Comparison of ENCODE assay signal across 21 mouse cellular contexts in the genomic region with DNA sequence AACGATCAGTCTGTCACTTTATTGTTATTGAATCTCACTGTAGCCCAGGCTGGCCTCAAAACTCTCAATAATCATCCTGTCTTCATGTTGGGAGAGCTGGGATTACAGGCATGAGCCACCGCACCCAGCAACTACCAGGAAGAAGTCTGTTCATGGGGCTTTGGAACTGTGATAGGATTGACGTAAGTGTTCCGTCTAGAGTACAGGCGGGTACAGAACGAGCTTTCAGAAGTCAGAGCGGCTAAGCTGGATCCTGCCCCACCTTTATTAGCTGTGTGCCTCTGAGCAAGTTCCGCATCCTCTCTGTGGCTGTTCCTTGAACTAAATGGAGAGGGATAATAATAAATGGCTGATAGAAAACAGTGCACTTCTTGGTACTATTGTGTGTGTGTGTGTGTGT.
"Had no signal": no experiment of that assay in that cellular context is flagged by ENCODE, and none has a peak within 500 bp of the region (broad histone marks: within the 10 kb centered on the region; RNA-seq: fewer than 3 reads in every experiment).

No protein-coding gene starts in this region.

- H3K27me3 ChIP-seq: limb, embryonic 12.5 days; limb, embryonic 15.5 days; lung, embryonic 15.5 days; midbrain, embryonic 12.5 days; midbrain, embryonic 15.5 days; neural tube, embryonic 12.5 days; neural tube, embryonic 15.5 days; stomach, embryonic 15.5 days had no signal

- DNase-seq: kidney, adult 18-20 months; kidney, adult 9 months; kidney, postnatal 14 days; left cerebral cortex, postnatal 4 days; liver, embryonic 13.5 days; right cerebral cortex, adult 18-20 months; right cerebral cortex, postnatal 14 days; right cerebral cortex, postnatal 4 days; spleen, adult 18-20 months; thymus, adult 2 months; thymus, postnatal 14 days; thymus, postnatal 4 days had no signal

- H3K4me3 ChIP-seq: limb, embryonic 12.5 days; limb, embryonic 15.5 days; liver, embryonic 13.5 days; lung, embryonic 15.5 days; megakaryocyte, embryonic 14.5 days; midbrain, embryonic 12.5 days; midbrain, embryonic 15.5 days; neural tube, embryonic 12.5 days; neural tube, embryonic 15.5 days; stomach, embryonic 15.5 days had no signal

- H3K27ac ChIP-seq: limb, embryonic 12.5 days; limb, embryonic 15.5 days; liver, embryonic 13.5 days; lung, embryonic 15.5 days; midbrain, embryonic 12.5 days; midbrain, embryonic 15.5 days; neural tube, embryonic 12.5 days; neural tube, embryonic 15.5 days; stomach, embryonic 15.5 days had no signal

- H3K4me1 ChIP-seq: limb, embryonic 12.5 days; midbrain, embryonic 12.5 days; midbrain, embryonic 15.5 days; neural tube, embryonic 12.5 days; neural tube, embryonic 15.5 days; stomach, embryonic 15.5 days had no signal

- H3K36me3 ChIP-seq: limb, embryonic 12.5 days; limb, embryonic 15.5 days; liver, embryonic 13.5 days; lung, embryonic 15.5 days; midbrain, embryonic 12.5 days; midbrain, embryonic 15.5 days; neural tube, embryonic 12.5 days; neural tube, embryonic 15.5 days; stomach, embryonic 15.5 days had no signal
